In the genomic region with DNA sequence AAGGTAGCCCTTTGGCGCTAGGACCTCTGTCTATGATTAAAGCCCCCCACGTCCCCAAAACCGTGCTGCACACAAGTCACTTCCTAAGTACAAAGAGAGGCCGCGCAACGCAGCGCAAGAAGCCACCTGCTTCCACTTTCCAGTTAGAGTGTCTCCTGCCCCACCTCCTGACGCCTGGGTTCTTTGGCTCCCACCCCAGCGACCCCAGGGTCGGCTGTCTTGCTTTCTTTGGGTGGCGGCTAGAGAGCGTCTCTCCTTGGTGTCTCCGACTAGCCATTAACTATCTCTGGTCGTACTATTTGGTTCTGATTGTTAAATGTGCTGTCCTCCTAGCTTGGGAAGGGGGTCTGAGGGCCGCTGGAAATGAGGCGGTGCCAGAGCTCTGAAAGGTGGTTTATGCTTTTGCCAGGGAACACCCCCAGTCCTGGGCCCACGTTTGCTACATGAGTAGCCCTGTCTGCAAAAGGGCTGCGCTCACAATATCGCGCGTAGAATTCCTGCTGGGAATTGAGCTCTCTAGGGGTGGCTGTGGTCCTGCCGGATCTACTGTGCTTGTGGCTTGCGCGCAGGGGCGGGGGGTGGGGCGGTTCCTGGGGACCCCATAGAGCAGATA, we compare ENCODE assay signal across 9 mouse cellular contexts. TPM values are rescaled to one million over a fixed set of nuclear protein-coding genes. Genes with fewer than 3 reads are reported as not detected.
DNase-seq lines count a peak whose midpoint lies in the region; ATAC-seq and TF ChIP-seq lines count a peak whose summit lies in the region.
"Had no signal": no experiment of that assay in that cellular context is flagged by ENCODE, and none has a peak within 500 bp of the region (broad histone marks: within the 10 kb centered on the region; RNA-seq: fewer than 3 reads in every experiment).

No protein-coding gene starts in this region.

- H3K4me1 ChIP-seq in forebrain, embryonic 11.5 days (replicated peaks; ENCODE audit: control insufficient read depth, insufficient read depth, low read length): 0 out of 2 replicates have a peak, but pooled peaks cover 6% of the 10 kb centered on the region
- peaks cover 6% of the 10 kb centered on the region; the same call in 1 of the 2 replicates for H3K4me1 ChIP-seq in liver, postnatal 0 days (ENCODE audit: insufficient read depth)

- ATAC-seq in forebrain, embryonic 11.5 days (replicated peaks; ENCODE audit: low FRiP score): peak; percentile 21; the same call in 1 of the 2 replicates
- ATAC-seq in liver, postnatal 0 days: no peak
- ATAC-seq in megakaryocyte-erythroid progenitor cell, adult 5-6 weeks (replicated peaks; ENCODE audit: low FRiP score, low TSS enrichment, poor library complexity, severe bottlenecking): no peak

- no peak for TF ChIP-seq EP300 in liver, postnatal 0 days (IDR thresholded peaks at IDR 0.05; ENCODE audit: low read depth)

- WGBS in forebrain, embryonic 11.5 days: 0% methylated on average over 26 of the region's 26 CpGs
- 4% methylated on average over 26 of the region's 26 CpGs for WGBS in liver, postnatal 0 days (ENCODE audit: insufficient replicate concordance)

- TF ChIP-seq CTCF in liver, postnatal 0 days (IDR thresholded peaks at IDR 0.05; ENCODE audit: low read depth): no peak

- H3K4me3 ChIP-seq in forebrain, embryonic 11.5 days (ENCODE audit: low read depth, low read length): peak overlapping the region; percentile 67
- 0 out of 2 replicates have a peak overlapping the region, but pooled peaks have one; percentile 13 for H3K4me3 ChIP-seq in liver, postnatal 0 days (ENCODE audit: low read depth, low read length)
- H3K4me3 ChIP-seq: megakaryocyte, embryonic 14.5 days had no signal

- H3K4me2 ChIP-seq in forebrain, embryonic 11.5 days (ENCODE audit: low read depth, low read length, severe bottlenecking): peak overlapping the region; percentile 96
- H3K4me2 ChIP-seq in liver, postnatal 0 days (ENCODE audit: low read depth, low read length): no peak overlapping the region

- peaks cover 16% of the 10 kb centered on the region for H3K27me3 ChIP-seq in forebrain, embryonic 11.5 days (ENCODE audit: control insufficient read depth, insufficient read depth, low read length)
- peaks cover 64% of the 10 kb centered on the region for H3K27me3 ChIP-seq in liver, postnatal 0 days (ENCODE audit: insufficient read depth, low read length)

- no peak overlapping the region for H3K27ac ChIP-seq in forebrain, embryonic 11.5 days (ENCODE audit: low read depth, low read length)
- no peak overlapping the region for H3K27ac ChIP-seq in liver, postnatal 0 days (ENCODE audit: low read depth)

- DNase-seq in heart, adult 11 months: peak; percentile 78
- DNase-seq in heart, adult 9 months (ENCODE audit: low spot score in 2 of 2): no peak
- DNase-seq in Muller cell, postnatal 12 days (ENCODE audit: inconsistent ontology term): peak; percentile 30
- no peak for DNase-seq in forebrain, embryonic 11.5 days (ENCODE audit: low spot score)
- no peak for DNase-seq in liver, postnatal 0 days
- no peak for DNase-seq in frontal cortex, postnatal 14 days (ENCODE audit: low spot score in 2 of 2)
- DNase-seq in urinary bladder, postnatal 14 days (ENCODE audit: low spot score): no peak

- peak overlapping the region; percentile 84 for H3K9ac ChIP-seq in forebrain, embryonic 11.5 days (ENCODE audit: low read length)
- H3K9ac ChIP-seq in liver, postnatal 0 days (replicated peaks): no peak overlapping the region

- no peaks in the 10 kb centered on the region for H3K9me3 ChIP-seq in forebrain, embryonic 11.5 days (ENCODE audit: control insufficient read depth, low read length)
- no peaks in the 10 kb centered on the region for H3K9me3 ChIP-seq in liver, postnatal 0 days (ENCODE audit: low read length)
- H3K9me3 ChIP-seq: megakaryocyte, embryonic 14.5 days had no signal

- peaks cover 3% of the 10 kb centered on the region; the same call in 1 of the 2 replicates for H3K36me3 ChIP-seq in forebrain, embryonic 11.5 days (ENCODE audit: control insufficient read depth, insufficient read depth, low read length)
- H3K36me3 ChIP-seq in liver, postnatal 0 days (replicated peaks; ENCODE audit: insufficient read depth, low read length): no peaks in the 10 kb centered on the region

RNA-seq across cellular contexts. Expression of a gene that starts 0.9 kb away (rescaled TPM):
- 13.7 and 15.0 TPM in 2 replicates for polyA plus RNA-seq in forebrain, embryonic 11.5 days (2014; fragmentation: Nextera tagmentation; extraction: Ambion mirVana)
- polyA plus RNA-seq in liver, postnatal 0 days (2015; fragmentation: Nextera tagmentation; extraction: Ambion mirVana): 0.04 TPM in 1 of 2 replicates, not detected in the other
- total RNA-seq in megakaryocyte-erythroid progenitor cell, adult 5-6 weeks (2014; fragmentation: Nextera tagmentation): not detected in 2 replicates
- not detected in 2 replicates for total RNA-seq in megakaryocyte-erythroid progenitor cell, adult 5-6 weeks (2017)

Comparison
In these comparisons a context has a peak if more than half of its experiments do, and no peak if none do; other contexts are left out.
1. DNase-seq: peak in heart, adult 11 months (single experiment) and Muller cell, postnatal 12 days (single experiment); none in heart, adult 9 months (0 of 2), forebrain, embryonic 11.5 days (single experiment), liver, postnatal 0 days (single experiment), frontal cortex, postnatal 14 days (0 of 2) and urinary bladder, postnatal 14 days (single experiment).
2. RNA of a gene that starts 0.9 kb away (polyA plus RNA-seq): 13.7 to 15.0 TPM in forebrain, embryonic 11.5 days; 0.04 TPM in liver, postnatal 0 days; every median in the first group is over 10 times any median in the second.